Mouse (Mus musculus): Measurements from ENCODE around the gene Bbs1. TPM values are rescaled to one million over a fixed set of nuclear protein-coding genes. Genes with fewer than 3 reads are reported as not detected.

Gene Bbs1
- total RNA-seq (2023), result 2.5 TPM

GRCm38 (mm10) chr19:4905979-4906794, at the start of gene Bbs1:
Gene Bbs1, minus strand, starts transcription at chr19:4906628.

GRCm38 (mm10) chr19:4942551-4943252, 36.3 kb upstream of the Bbs1 start, which contains the start of gene Peli3:
Gene Peli3, minus strand, starts transcription at chr19:4943127.

GRCm38 (mm10) chr19:4927904-4928531, 21.6 kb upstream of the Bbs1 start, which contains the start of gene Dpp3:
Gene Dpp3, minus strand, starts transcription at chr19:4928287.

GRCm38 (mm10) chr19:4878405-4879323, 27.8 kb downstream of the Bbs1 start, which contains the start of gene Zdhhc24:
Gene Zdhhc24, plus strand, starts transcription at chr19:4878668.

GRCm38 (mm10) chr19:4877785-4878184, 28.6 kb downstream of the Bbs1 start, which contains the start of gene Actn3:
Gene Actn3, minus strand, starts transcription at chr19:4877909.

GRCm38 (mm10) chr19:4854552-4855469, 51.6 kb downstream of the Bbs1 start, which contains the start of gene Ctsf:
Gene Ctsf, plus strand, starts transcription at chr19:4855130.

GRCm38 (mm10) chr19:4839149-4839548, 67.3 kb downstream of the Bbs1 start, which contains the start of the genes Ccs and Ccdc87:
Gene Ccs, minus strand, starts transcription at chr19:4839332.
Gene Ccdc87, plus strand, starts transcription at chr19:4839366.

Other genes with a start within 250 kb of the Bbs1 start
- gene Gm960, start 208.0 kb downstream of the Bbs1 start, total RNA-seq (2023), result not detected
- gene Sptbn2, start 195.5 kb downstream of the Bbs1 start, total RNA-seq (2023), result not detected
- 27.9 TPM for gene Rbm4b, start 150.1 kb downstream of the Bbs1 start, total RNA-seq (2023)
- 81.1 TPM for gene Rbm4, start 112.7 kb downstream of the Bbs1 start, total RNA-seq (2023)
- gene Gm21992, start 95.0 kb downstream of the Bbs1 start, total RNA-seq (2023), result 26.8 TPM
- 92.3 TPM for gene Rbm14, start 95.0 kb downstream of the Bbs1 start, total RNA-seq (2023)
- 42.2 TPM for gene Ccs, start 67.3 kb downstream of the Bbs1 start, total RNA-seq (2023)
- not detected for gene Ccdc87, start 67.3 kb downstream of the Bbs1 start, total RNA-seq (2023)
- 11.4 TPM for gene Ctsf, start 51.5 kb downstream of the Bbs1 start, total RNA-seq (2023)
- not detected for gene Actn3, start 28.7 kb downstream of the Bbs1 start, total RNA-seq (2023)
- gene Zdhhc24, start 28.0 kb downstream of the Bbs1 start, total RNA-seq (2023), result 4.9 TPM
- 57.1 TPM for gene Dpp3, start 21.7 kb upstream of the Bbs1 start, total RNA-seq (2023)
- 1.9 TPM for gene Peli3, start 36.5 kb upstream of the Bbs1 start, total RNA-seq (2023)
- gene Mrpl11, start 55.5 kb upstream of the Bbs1 start, total RNA-seq (2023), result 31.1 TPM
- gene Npas4, start 83.7 kb upstream of the Bbs1 start, total RNA-seq (2023), result 0.29 TPM
- 2.2 TPM for gene Slc29a2, start 117.2 kb upstream of the Bbs1 start, total RNA-seq (2023)
- 4.0 TPM for gene B4gat1, start 132.2 kb upstream of the Bbs1 start, total RNA-seq (2023)
- 0.79 TPM for gene AC124502.3, start 132.3 kb upstream of the Bbs1 start, total RNA-seq (2023)
- 63.2 TPM for gene Brms1, start 134.7 kb upstream of the Bbs1 start, total RNA-seq (2023)
- gene Rin1, start 143.9 kb upstream of the Bbs1 start, total RNA-seq (2023), result 3.2 TPM
- not detected for gene Cd248, start 161.4 kb upstream of the Bbs1 start, total RNA-seq (2023)
- gene Tmem151a, start 178.9 kb upstream of the Bbs1 start, total RNA-seq (2023), result not detected
- gene Yif1a, start 181.9 kb upstream of the Bbs1 start, total RNA-seq (2023), result 19.2 TPM
- 3.4 TPM for gene Cnih2, start 191.9 kb upstream of the Bbs1 start, total RNA-seq (2023)
- gene Rab1b, start 200.4 kb upstream of the Bbs1 start, total RNA-seq (2023), result 90.7 TPM
- 20.2 TPM for gene Klc2, start 211.9 kb upstream of the Bbs1 start, total RNA-seq (2023)

All from CD4-positive naive resting alpha-beta T cell, adult 76 days (primary cell).